Mouse (Mus musculus): ENCODE data around the gene Fat2. TPM values are rescaled to one million over a fixed set of nuclear protein-coding genes. Genes with fewer than 3 reads are reported as not detected.

Gene Fat2
- polyA plus RNA-seq, 1 experiment from 2014 or later: not detected

DNA sequence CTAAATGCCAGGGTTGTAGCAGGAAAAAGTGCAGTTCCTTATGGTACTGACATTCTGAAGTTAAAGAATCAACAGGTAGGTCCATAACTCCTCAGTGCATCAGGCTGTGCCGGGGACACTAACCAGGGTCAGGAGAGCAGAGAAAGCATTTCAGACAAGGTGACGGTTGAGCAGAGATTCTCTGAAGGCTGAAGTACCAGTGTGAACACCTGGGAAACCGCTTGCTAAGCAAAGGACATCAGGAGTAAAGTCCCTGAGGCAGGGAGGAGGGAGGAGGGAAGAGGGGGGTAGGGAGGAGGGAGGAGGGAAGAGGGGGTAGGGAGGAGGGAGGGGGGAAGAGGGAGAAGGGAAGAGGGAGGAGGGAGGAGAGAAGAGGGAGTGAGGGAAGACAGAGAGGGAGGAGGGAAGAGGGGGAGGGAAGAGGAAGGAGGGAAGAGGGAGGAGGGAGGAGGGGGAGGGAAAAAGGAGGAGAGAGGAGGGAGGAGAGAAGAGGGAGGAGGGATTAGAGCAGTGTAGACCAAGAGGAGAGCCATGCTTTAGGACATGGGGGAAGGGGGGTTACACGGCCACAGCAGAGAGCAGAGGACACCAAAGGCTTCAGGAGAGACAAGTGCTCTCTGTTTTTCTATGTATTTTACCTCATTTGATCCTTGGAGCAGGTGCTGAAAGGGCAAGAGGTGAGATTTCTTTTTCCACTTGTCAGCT, 32.2 kb upstream of the Fat2 start:
- no peak overlapping the region for H3K9ac ChIP-seq (ENCODE audit: low read depth, low read length)
- H3K27ac ChIP-seq (ENCODE audit: low read length): no peak overlapping the region
- H3K27me3 ChIP-seq (ENCODE audit: control insufficient read depth, insufficient read depth, low read depth, low read length): no peaks in the 10 kb centered on the region
- no peak for ATAC-seq (ENCODE audit: low read depth)
- no peaks in the 10 kb centered on the region for H3K36me3 ChIP-seq (ENCODE audit: control insufficient read depth, insufficient read depth)
- no peaks in the 10 kb centered on the region for H3K9me3 ChIP-seq (replicated peaks; ENCODE audit: control insufficient read depth, low read length)
- H3K4me2 ChIP-seq (ENCODE audit: low read depth, low read length): no peak overlapping the region
- H3K4me1 ChIP-seq (ENCODE audit: control insufficient read depth, low read depth, low read length): no peaks in the 10 kb centered on the region
- no peak overlapping the region for H3K4me3 ChIP-seq (ENCODE audit: low read depth, low read length)
- WGBS (ENCODE audit: insufficient replicate concordance): 52% methylated on average over 4 of the region's 4 CpGs

DNA sequence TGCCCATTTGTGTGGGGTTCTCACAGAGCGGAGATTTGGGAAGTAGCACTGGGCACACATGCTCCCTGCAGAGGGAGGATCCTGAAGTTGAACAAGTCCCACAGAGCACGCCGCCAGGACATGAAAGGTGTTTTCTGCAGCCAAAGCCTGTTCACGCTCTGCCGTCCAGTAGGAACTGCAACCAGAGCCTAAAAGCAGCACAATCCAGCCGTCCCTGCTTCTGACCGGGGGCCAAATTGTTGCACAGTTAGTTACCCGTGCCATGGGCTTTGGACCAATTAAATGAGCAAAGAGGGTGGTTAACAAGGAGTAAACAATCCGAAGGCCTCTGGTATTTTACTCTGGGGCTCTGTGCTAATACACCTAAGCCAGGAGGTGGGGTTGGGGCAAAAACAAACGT, 31.4 kb upstream of the Fat2 start:
- no peak overlapping the region for H3K9ac ChIP-seq (ENCODE audit: low read depth, low read length)
- no peak overlapping the region for H3K4me3 ChIP-seq (ENCODE audit: low read depth, low read length)
- H3K9me3 ChIP-seq (replicated peaks; ENCODE audit: control insufficient read depth, low read length): no peaks in the 10 kb centered on the region
- H3K27me3 ChIP-seq (ENCODE audit: control insufficient read depth, insufficient read depth, low read depth, low read length): no peaks in the 10 kb centered on the region
- ATAC-seq (ENCODE audit: low read depth): no peak
- no peaks in the 10 kb centered on the region for H3K4me1 ChIP-seq (ENCODE audit: control insufficient read depth, low read depth, low read length)
- H3K27ac ChIP-seq (ENCODE audit: low read length): no peak overlapping the region
- WGBS (ENCODE audit: insufficient replicate concordance): 56% methylated on average over 10 of the region's 10 CpGs
- no peaks in the 10 kb centered on the region for H3K36me3 ChIP-seq (ENCODE audit: control insufficient read depth, insufficient read depth)
- H3K4me2 ChIP-seq (ENCODE audit: low read depth, low read length): no peak overlapping the region

DNA sequence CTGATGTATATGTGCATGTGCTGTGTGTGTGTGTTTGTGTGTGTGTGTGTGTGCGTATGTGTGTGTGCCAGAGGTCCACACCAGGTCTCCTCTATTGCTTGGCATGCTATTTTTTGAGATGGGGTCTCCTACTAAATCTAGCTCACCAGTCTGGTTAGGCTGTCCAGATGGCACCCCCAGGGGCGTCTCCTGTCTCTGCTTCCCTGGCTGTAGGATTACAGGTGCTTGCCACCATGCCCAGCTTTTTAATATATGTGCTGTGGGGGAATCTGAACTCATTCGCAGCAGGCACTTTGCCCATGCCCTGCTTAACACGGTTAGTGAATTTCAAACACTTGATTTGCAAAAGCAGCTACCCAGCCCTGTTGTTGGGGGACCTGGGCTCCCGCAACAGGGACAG, 29.5 kb upstream of the Fat2 start:
- H3K4me2 ChIP-seq (ENCODE audit: low read depth, low read length): no peak overlapping the region
- no peaks in the 10 kb centered on the region for H3K9me3 ChIP-seq (replicated peaks; ENCODE audit: control insufficient read depth, low read length)
- no peak overlapping the region for H3K27ac ChIP-seq (ENCODE audit: low read length)
- H3K36me3 ChIP-seq (ENCODE audit: control insufficient read depth, insufficient read depth): no peaks in the 10 kb centered on the region
- 53% methylated on average over 5 of the region's 5 CpGs for whole genome bisulfite sequencing (ENCODE audit: insufficient replicate concordance)
- no peak overlapping the region for H3K4me3 ChIP-seq (ENCODE audit: low read depth, low read length)
- no peaks in the 10 kb centered on the region for H3K4me1 ChIP-seq (ENCODE audit: control insufficient read depth, low read depth, low read length)
- no peak for ATAC-seq (ENCODE audit: low read depth)
- H3K9ac ChIP-seq (ENCODE audit: low read depth, low read length): no peak overlapping the region
- no peaks in the 10 kb centered on the region for H3K27me3 ChIP-seq (ENCODE audit: control insufficient read depth, insufficient read depth, low read depth, low read length)

DNA sequence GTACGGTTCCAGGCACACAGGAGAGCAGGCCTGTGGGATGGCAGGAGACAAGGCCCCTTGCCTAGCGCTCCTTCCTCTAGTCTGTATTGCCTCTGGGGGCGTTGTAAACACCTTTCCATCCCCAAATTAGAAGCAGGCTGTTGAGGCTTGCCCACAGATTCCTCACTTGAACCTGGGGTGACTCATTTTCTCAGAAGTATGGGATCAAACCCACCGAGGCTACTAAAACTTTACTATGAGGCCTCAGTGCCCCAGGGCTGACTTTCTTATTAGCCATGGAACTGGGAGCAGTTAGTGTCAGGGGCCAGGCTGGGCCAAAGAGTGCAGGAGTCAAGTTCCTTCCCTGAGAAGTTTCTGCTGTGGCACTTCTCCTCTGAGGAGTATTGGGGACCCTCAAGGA, 28.9 kb upstream of the Fat2 start:
- H3K27ac ChIP-seq (ENCODE audit: low read length): no peak overlapping the region
- 39% methylated on average over 4 of the region's 4 CpGs for whole genome bisulfite sequencing (ENCODE audit: insufficient replicate concordance)
- no peak for ATAC-seq (ENCODE audit: low read depth)

DNA sequence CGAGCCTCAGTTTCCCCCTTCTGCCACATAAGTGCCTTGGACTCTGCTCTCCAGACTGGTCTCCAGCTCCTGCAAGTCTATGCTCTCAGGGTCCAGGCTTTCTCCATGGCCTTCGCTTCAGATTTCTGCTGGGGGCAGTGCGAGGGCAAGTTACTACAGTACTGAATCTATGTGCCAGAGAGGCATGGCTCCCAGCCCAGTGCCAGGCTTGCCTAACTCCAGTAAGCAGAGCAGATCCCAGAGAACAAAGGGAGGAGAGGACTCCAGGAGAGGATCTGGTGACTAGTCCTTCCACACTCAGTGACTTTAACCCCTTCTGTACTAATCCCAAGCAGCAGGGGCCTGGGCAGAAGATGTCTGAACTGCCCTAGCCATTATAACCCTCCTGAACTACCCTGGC, 28.3 kb upstream of the Fat2 start:
- Histone ChIP-seq H3K4me2 (ENCODE audit: low read depth, low read length) (no peak overlapping the region), H3K4me1 (ENCODE audit: control insufficient read depth, low read depth, low read length) (no peaks in the 10 kb centered on the region), H3K27me3 (ENCODE audit: control insufficient read depth, insufficient read depth, low read depth, low read length) (no peaks in the 10 kb centered on the region), H3K9ac (ENCODE audit: low read depth, low read length) (no peak overlapping the region), H3K36me3 (ENCODE audit: control insufficient read depth, insufficient read depth) (no peaks in the 10 kb centered on the region), H3K4me3 (ENCODE audit: low read depth, low read length) (no peak overlapping the region), H3K9me3 (replicated peaks; ENCODE audit: control insufficient read depth, low read length) (no peaks in the 10 kb centered on the region), H3K27ac (ENCODE audit: low read length) (no peak overlapping the region)
- WGBS (ENCODE audit: insufficient replicate concordance): 66% methylated on average over 3 of the region's 3 CpGs
- no peak for ATAC-seq (ENCODE audit: low read depth)

More for the DNA sequence above, 28.9 kb upstream of the Fat2 start:
- no peaks in the 10 kb centered on the region for H3K27me3 ChIP-seq (ENCODE audit: control insufficient read depth, insufficient read depth, low read depth, low read length)
- no peak overlapping the region for H3K4me2 ChIP-seq (ENCODE audit: low read depth, low read length)
- no peaks in the 10 kb centered on the region for H3K36me3 ChIP-seq (ENCODE audit: control insufficient read depth, insufficient read depth)
- no peaks in the 10 kb centered on the region for H3K9me3 ChIP-seq (replicated peaks; ENCODE audit: control insufficient read depth, low read length)
- no peak overlapping the region for H3K4me3 ChIP-seq (ENCODE audit: low read depth, low read length)
- no peaks in the 10 kb centered on the region for H3K4me1 ChIP-seq (ENCODE audit: control insufficient read depth, low read depth, low read length)
- no peak overlapping the region for H3K9ac ChIP-seq (ENCODE audit: low read depth, low read length)

DNA sequence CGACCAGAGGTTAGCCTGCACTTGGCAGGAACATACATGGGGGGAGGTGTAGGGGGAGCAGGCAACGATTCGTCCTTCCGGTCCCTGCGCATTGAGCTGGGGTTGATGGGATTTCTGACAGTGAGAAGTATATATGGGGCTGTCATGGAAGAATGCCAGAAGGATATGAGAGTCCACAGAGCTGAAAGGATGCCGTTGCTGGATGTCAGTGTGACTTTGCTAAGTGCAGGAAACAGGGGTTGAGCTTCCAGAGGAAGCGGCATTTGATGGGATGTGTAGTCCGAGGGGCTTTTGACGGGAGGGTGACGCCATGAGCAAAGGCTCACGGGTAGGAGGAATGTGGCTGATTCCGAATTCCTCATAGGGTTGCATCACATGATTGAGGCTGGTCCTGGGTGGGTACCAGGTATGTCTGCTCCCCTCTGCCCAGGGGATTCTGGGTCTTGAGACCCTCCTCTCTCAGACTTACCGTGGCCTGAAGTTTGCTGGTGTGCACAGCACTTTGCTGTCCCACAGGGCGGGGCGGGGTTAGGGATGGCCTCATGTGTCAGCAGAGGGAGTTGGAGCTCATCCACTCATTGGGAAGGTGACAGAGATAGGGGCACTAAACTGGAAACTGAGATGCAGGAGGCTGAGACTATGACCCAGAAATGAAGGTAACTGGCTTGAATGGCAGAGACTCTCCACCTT, 21.9 kb upstream of the Fat2 start:
- Histone ChIP-seq H3K9ac (ENCODE audit: low read depth, low read length) (no peak overlapping the region), H3K27me3 (ENCODE audit: control insufficient read depth, insufficient read depth, low read depth, low read length) (no peaks in the 10 kb centered on the region), H3K4me1 (ENCODE audit: control insufficient read depth, low read depth, low read length) (no peaks in the 10 kb centered on the region), H3K4me3 (ENCODE audit: low read depth, low read length) (no peak overlapping the region), H3K4me2 (ENCODE audit: low read depth, low read length) (no peak overlapping the region), H3K36me3 (ENCODE audit: control insufficient read depth, insufficient read depth) (no peaks in the 10 kb centered on the region), H3K27ac (ENCODE audit: low read length) (no peak overlapping the region), H3K9me3 (replicated peaks; ENCODE audit: control insufficient read depth, low read length) (no peaks in the 10 kb centered on the region)
- 62% methylated on average over 15 of the region's 15 CpGs for WGBS (ENCODE audit: insufficient replicate concordance)
- ATAC-seq (ENCODE audit: low read depth): no peak

DNA sequence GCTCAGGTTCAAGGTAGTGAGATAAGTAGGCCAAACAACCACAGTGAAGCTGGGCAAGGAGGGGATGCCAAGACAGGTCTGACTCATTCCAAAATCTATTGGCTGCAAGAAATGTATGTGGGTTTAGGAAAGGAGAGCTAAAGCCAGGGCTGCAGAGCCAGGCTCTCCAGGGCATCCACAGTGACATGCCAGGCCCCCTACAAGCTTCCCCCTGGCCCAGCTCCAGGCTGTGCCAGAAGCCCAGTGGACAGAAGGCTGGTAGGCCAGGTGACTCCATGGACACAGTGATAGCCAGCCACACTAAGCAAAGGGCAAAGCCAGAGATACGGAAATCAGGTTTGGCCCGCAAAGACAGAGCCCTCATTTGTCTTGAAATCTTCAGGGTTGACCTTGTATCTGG, 20.5 kb upstream of the Fat2 start:
- Histone ChIP-seq H3K36me3 (ENCODE audit: control insufficient read depth, insufficient read depth) (no peaks in the 10 kb centered on the region), H3K27me3 (ENCODE audit: control insufficient read depth, insufficient read depth, low read depth, low read length) (no peaks in the 10 kb centered on the region), H3K4me3 (ENCODE audit: low read depth, low read length) (no peak overlapping the region), H3K4me2 (ENCODE audit: low read depth, low read length) (no peak overlapping the region), H3K9me3 (replicated peaks; ENCODE audit: control insufficient read depth, low read length) (no peaks in the 10 kb centered on the region), H3K9ac (ENCODE audit: low read depth, low read length) (no peak overlapping the region), H3K27ac (ENCODE audit: low read length) (no peak overlapping the region), H3K4me1 (ENCODE audit: control insufficient read depth, low read depth, low read length) (no peaks in the 10 kb centered on the region)
- no peak for ATAC-seq (ENCODE audit: low read depth)
- 80% methylated on average over 2 of the region's 2 CpGs for WGBS (ENCODE audit: insufficient replicate concordance)

DNA sequence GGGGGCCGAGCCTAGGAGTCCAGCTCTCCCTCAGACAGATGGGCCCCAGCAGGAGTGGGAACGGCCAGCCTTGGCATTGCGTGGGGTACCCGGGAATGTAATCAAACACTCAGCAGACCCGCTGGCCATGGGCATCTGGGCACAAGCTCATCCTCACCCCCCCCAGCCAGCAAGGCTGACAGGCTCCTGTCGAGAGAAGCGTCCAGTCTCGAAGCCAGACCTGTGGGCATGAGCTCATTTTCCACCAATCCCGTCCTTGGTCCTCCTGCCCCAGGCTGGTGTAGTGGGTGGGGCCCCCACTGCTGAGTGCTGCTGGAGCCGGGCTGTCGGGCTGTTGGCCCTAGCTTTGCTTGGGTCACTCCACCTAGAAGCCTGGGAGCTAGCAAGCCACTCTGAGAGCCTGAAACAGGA, 5.6 kb upstream of the Fat2 start:
- no peaks in the 10 kb centered on the region for H3K4me1 ChIP-seq (ENCODE audit: control insufficient read depth, low read depth, low read length)
- 52% methylated on average over 11 of the region's 11 CpGs for WGBS (ENCODE audit: insufficient replicate concordance)
- no peak overlapping the region for H3K9ac ChIP-seq (ENCODE audit: low read depth, low read length)
- no peak overlapping the region for H3K27ac ChIP-seq (ENCODE audit: low read length)
- no peaks in the 10 kb centered on the region for H3K9me3 ChIP-seq (replicated peaks; ENCODE audit: control insufficient read depth, low read length)
- no peak overlapping the region for H3K4me3 ChIP-seq (ENCODE audit: low read depth, low read length)
- H3K36me3 ChIP-seq (ENCODE audit: control insufficient read depth, insufficient read depth): no peaks in the 10 kb centered on the region
- no peak overlapping the region for H3K4me2 ChIP-seq (ENCODE audit: low read depth, low read length)
- no peaks in the 10 kb centered on the region for H3K27me3 ChIP-seq (ENCODE audit: control insufficient read depth, insufficient read depth, low read depth, low read length)
- no peak for ATAC-seq (ENCODE audit: low read depth)

DNA sequence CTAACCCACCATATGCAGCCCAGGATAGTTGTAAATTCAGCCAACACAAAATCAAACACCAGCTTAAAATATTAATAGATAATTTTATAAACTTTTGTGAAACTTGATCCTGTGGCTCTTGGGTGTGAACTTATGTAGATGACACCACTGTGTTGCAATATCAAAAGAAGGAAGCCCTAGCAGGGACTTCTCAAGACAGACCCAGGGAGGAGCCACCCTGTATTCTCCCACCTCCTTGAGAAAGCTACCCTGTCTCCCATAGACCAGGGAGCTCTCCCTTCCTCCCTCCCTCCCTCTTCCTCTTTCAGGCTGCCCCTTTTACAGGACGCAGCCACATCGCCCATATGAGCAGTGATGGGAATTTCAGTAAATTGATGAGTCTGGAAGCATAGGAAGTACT, 4.4 kb upstream of the Fat2 start:
- Histone ChIP-seq H3K27ac (ENCODE audit: low read length) (no peak overlapping the region), H3K4me3 (ENCODE audit: low read depth, low read length) (no peak overlapping the region), H3K4me1 (ENCODE audit: control insufficient read depth, low read depth, low read length) (no peaks in the 10 kb centered on the region), H3K36me3 (ENCODE audit: control insufficient read depth, insufficient read depth) (no peaks in the 10 kb centered on the region), H3K4me2 (ENCODE audit: low read depth, low read length) (no peak overlapping the region), H3K9ac (ENCODE audit: low read depth, low read length) (no peak overlapping the region), H3K27me3 (ENCODE audit: control insufficient read depth, insufficient read depth, low read depth, low read length) (no peaks in the 10 kb centered on the region), H3K9me3 (replicated peaks; ENCODE audit: control insufficient read depth, low read length) (no peaks in the 10 kb centered on the region)
- 68% methylated on average over 2 of the region's 2 CpGs for WGBS (ENCODE audit: insufficient replicate concordance)
- ATAC-seq (ENCODE audit: low read depth): no peak

Data from liver, embryonic 16.5 days (tissue).